Mouse (Mus musculus): Measurements from ENCODE around the gene Ntm.
A peak's percentile ranks its signal among the peaks of the same experiment; 100 is the strongest.

Ntm gene

DNA sequence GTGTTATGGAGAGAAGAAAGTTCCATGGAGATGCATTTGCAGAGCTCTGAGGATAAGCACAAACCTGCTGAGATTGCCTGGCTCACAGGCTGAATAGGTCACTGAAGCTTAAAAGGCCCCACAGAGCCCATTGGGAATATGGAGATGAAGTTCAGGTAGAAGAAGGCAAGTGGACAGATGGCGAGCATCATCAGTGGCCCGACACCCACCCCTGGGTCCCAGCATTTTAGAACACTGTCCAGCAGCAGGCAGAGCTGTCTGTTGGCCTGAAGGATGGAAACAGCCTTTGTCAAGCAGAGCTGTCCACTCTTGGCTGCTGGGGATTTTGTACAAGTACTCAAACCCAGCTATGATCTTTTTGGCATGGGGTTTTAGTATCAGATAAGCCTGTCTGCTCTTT is 722.1 kb downstream of the Ntm start:
- DNase-seq (ENCODE audit: low spot score in 2 of 2), result no peak

DNA sequence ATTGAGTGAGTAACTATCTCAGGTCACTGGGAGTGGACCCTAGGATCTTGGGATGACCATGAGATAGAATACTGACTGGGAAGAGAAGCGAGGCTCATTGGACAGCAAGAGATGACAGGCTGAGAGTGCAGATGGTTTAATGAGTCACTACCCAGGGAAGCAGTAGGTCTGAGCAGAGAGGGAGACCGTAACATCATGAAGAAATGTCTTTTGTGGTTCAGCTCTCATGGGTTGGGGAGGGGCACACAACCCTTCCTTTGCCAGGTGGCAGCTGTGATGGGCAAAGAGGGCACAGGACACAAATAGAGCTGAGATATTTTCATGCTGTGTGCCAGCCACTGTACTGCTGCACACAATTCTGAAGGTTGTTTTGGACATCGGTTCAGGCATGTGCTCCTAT is 724.0 kb downstream of the Ntm start:
- DNase-seq (ENCODE audit: low spot score in 2 of 2), result no peak

DNA sequence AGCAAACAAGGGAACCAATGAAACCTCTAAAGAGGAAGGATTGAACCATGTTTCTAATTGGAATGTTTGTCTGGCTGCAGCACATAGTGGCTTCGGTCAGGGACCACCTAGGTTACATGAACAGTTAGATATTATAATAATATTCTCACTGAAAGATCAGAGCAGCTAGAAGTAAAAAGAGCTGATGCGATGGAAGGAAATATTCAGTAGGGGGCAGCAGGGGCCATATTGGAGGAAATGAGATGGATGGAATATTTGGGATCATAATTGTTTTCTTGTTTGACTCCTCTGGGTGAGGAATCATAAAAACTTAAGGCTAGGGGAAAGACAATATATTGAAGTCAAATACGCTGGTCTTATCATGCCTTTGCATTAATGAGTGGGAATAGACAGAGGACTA is 726.2 kb downstream of the Ntm start:
- DNase-seq (ENCODE audit: low spot score in 2 of 2), result no peak

DNA sequence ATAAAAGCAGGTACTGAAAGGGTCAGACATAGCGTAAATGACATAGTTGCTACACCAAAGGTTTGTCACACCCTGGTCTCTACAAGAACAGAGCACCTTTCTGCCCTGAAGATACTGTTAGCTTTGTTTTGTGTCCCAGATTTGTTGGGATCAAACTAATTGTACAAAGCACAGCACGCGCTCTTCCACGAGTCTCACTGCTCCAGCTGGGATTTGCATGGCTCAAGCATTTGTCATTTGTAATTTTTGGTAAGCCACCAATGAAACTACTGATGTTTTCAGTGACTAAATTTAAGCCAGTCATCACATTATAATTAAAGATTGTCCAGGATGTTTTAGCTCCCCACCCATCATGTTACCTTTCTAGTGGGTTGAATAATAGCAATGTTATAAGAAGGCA is 735.2 kb downstream of the Ntm start:
- DNase-seq (ENCODE audit: low spot score in 2 of 2), result no peak

DNA sequence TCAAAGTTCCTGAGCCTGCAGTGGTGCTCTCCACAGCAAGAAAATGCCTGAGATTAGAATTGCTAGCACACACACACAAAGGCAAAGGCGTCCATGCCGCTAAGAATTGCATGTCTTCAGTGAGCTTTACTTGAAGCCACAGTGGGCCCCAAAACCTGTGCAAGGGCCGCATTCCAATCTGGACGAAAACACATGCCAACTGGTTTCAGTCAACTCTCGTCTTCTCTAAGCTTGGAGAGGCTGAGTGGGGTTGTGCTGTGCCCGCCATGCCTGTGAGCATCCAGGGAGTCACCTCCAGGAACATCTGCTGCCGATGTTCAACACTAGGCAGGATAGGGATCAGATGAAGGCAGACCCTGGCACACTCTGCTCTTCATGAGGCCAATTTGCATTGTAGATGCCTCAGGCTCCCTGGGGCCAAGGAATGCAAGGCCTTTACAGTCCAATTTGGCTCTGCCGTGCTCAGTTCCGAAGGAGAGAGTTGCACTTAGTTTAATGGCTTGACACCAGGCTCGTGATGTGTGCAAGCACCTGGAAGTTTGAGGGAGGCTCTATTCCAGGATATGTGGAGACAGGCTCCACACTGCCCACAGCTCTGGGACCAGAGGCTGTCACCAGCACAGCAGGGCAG is 739.9 kb downstream of the Ntm start:
- DNase-seq (ENCODE audit: low spot score in 2 of 2), result no peak

DNA sequence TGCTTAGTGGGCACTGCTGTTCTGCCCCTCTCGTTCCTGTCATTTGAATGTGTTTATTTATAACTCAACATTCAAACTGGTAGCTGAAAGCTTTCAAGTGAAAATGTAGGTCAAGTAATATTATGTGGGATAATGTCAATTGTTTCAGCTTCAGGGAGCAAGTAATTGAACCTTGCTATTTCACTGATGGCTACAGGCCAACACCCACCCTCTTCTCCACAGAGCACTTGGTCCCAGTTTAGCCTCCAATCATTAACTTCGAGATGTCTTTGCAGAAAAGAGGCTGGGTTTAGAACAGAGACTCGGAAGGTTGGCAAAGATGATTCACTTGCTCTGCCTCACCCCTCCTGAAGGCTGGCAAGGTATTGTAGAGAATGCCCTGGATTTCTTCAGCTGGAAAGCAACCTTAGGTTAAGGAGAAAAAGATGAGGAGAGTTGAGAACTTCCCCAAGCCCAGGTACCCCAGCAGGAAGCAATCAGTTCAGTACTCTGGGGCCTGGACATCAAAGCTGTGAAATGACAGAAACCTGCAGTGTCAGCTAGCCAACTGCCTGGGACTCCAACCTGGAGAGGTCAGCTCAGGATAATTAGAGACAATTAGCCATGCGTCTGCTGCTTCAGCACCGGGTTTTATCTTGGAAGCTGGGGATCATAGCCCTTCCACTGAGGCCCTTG is 741.9 kb downstream of the Ntm start:
- no peak for DNase-seq (ENCODE audit: low spot score in 2 of 2)

DNA sequence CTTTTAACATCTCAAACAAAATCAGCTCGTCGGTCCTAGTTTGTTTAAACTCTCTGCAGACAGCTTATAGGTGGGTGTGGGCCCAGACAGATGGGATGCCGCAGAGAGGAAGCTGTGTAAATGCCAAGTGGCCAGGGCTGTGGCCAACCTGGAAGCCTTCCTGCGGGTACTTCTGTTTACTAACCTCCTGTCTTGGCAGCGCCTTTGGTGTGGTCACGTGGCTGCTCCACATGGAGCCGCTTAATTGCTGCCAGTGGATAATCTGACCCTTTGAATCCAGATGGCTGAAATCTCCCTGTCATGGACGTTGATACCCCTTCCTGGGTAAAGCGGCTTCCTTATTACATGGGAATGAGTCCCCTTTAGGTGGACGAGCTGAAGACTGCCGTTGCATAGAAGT is 742.4 kb downstream of the Ntm start:
- DNase-seq (ENCODE audit: low spot score in 2 of 2), result no peak

DNA sequence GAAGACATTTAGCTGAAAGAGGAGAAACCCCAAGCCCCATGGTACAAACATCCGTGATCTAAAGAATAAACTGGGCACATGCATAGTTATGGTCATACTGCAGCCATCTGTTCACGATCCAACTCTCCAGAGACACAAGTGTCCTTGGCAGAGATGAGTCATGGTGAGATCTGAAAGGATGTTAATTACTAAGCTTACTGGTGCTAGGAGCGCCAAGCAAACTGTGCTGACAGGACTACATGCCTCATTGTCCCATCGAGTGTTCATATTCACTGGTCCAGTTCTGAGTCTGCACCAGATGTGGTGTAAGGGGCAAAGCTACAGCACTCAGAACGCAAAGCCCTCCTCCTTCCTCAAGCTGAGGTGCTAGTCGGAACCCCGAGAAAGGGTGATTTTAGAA is 745.0 kb downstream of the Ntm start:
- DNase-seq (ENCODE audit: low spot score in 2 of 2), result no peak

DNA sequence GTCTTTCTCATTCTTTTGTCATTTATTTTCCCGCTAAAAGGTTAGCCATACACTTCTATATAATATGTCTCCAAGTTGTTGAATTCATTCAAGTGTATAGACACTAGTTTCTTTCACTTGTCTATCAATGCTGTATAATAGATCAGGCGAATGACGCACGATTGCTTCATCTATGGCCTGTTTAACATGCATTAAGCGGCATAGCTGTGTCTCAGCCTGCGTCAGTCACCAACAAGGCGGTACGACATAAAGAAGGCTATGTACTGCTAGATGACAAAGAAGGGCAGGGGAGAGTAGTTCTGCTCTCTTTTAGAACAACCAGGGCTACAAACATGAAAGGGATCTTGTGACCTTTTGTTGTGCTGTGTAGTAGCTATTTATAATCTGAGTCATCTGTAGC is 746.4 kb downstream of the Ntm start:
- no peak for DNase-seq (ENCODE audit: low spot score in 2 of 2)

DNA sequence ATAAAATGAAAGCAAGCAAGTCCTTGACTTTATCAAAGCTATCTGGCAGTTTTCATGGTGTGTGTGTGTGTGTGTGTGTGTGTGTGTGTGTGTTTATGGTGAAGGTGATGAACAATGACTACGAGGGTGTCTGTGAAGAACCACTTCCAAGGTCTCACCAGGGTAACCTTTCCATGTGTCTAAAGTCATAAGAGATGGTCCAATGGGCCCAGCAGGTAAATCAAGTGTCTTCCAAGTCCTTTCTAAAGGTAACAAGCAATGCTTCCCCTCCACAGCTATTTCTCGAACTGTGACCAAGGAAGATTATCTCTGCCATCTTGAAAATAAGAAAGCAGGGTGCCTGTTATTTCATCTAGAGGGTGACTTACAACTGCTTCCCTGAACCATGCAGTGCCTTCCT is 747.1 kb downstream of the Ntm start:
- DNase-seq (ENCODE audit: low spot score in 2 of 2), result no peak

DNA sequence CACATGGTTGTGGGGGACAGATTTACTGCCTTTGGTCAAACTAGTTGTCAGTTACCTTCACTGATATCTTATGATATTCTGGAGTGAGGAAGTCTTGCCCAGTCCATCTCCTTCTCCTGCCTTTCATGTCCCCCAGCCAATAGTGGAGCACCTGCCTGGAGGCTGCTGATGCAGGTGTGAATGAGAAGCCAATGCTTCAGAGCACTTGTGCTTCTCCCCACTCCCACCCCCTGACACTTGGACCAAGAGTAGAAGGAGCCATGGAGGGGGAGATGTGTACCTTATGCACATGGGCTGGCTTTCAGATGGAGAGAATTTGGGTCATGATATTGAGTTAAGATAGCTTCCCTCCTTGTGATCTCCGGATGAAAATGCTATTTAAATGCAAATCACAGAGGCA is 747.7 kb downstream of the Ntm start:
- DNase-seq (ENCODE audit: low spot score in 2 of 2), result no peak

DNA sequence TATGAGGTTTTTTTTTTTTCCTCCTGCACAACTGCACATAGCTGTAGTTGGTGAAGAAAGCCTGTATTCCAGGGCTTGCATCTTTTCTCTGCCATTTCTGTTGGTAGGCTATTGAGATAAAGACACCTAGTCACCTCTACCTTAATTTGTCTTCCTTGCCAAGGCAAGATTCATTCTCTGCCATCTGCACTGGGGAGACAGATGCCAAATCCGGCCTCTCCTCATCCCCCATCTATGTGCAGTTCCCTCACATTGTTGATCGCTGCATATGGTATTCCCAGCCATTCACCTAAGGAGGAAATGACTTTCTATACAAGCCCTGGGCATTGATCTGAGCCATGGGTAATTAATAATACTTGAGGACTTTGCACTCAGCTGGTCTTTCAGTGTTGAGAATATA is 753.7 kb downstream of the Ntm start:
- DNase-seq (ENCODE audit: low spot score in 2 of 2), result no peak

DNA sequence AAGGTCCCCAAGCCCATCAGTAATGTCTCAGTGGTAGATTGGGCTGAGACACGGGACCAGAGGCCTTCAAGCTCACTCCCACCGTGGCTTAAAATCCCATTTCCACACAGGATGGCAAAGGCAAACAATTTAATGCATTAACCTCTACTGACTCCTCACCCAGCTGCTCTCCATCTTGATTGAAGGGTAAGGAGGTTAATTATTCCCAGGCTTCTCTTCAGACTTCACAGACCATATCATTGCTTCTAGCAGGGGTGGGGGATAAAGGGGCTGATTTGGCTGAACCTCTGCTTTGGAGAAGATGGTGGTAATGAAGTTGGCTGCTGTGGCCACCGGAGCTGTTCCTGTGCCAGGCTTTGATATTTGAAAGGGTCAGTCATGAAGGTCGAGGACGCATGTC is 754.8 kb downstream of the Ntm start:
- DNase-seq (ENCODE audit: low spot score in 2 of 2), result no peak

DNA sequence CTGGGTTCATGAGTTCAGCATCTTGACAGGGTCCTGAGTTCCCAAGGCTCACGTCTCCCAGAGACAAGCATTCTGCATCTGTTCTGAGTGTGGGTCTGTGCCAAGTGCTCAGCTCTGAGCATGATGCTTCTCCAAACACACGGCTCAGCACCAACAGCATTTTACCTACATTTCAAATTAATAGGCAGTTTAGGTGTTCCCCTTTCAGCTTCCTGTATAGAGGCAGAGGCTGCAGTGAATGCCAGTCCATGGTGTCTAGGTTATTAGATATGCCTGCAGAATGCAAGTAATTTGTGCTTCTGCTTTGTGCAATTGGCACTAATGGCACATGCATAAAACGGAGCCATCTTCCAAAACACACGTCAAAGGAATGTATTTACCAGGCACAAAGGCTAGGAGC is 757.3 kb downstream of the Ntm start:
- DNase-seq (ENCODE audit: low spot score in 2 of 2), result no peak

DNA sequence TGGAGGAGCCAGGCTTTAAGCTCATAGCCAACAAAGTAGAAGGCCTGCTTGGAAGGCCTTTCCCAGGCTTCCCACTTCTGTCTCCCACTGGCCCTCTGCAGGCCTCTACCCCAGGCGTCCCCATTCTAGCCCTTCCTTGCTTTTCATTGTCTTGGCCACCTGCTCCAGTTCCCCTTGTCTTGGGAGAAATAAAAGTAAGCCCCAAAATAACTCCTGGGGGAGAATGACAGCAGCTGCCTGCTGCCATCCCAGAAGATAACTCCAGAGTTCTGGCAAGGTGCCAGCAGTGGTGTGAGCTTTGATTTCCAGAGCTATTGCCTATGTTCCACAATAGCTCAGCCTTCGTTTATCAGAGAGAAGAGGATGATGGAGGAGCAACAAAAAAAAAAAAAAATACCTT is 760.7 kb downstream of the Ntm start:
- DNase-seq (ENCODE audit: low spot score in 2 of 2), result peak in 1 of 2 experiments; percentile 20

DNA sequence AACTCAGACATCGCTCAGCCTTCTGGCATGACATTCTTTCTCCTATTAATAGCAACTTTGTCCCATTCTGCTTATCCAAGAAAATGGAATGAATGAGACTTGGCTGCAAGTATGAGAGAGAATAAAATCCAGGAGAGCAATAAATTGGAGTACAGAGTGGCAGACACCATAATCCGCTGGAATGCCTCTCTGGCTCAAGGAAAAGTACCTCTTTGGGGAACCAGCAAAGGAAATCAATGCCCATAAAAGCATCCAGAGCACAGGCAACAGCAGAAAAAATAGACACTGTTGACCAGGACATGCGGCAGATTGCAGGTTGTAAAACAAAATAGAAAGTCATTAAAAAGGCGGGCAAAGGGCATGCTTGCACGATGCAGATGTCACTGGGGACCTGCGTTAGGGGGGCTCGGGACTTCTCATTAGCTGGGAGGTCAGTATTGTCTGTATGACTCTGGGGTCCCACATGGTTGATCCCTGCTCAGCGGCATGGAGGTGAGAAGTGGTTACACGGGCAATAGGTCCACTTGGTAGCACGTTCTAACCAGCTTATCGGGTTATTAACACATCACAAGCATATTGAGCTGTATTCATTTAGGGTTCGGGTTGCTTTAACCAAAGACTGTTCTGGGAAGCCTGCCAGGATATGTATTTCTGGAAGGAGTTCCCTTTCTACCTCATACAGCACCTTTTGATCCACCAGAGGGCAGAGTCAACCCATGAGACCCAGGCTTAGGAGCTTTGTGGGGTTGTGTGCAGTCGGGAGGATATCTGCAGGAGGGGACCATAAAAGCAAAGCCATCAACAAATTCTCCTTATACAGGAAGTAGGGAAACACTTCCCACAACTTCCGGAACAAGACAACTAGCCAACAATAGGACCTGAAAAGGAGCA is 761.5 kb downstream of the Ntm start:
- peak; percentile 38 to 56 for DNase-seq (ENCODE audit: low spot score in 2 of 2)

DNA sequence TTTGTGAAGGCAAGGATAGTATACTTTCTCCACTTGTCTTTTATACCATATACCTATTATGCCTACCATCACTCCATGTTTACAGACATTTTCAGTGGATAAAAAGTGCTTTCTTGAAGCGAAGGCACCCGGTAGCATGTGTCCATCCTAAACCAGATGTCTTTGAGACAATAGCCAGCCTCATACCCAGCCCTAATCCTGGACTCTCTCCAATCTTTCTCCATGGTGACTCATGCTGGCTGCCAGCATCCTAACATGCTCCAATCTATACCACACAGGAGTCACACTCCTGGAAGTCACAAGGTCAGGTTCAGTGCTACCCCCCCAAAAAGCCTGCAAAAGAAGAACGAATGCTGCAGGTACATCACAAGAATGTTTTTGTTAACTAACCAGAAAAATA is 765.9 kb downstream of the Ntm start:
- no peak for DNase-seq (ENCODE audit: low spot score in 2 of 2)

DNA sequence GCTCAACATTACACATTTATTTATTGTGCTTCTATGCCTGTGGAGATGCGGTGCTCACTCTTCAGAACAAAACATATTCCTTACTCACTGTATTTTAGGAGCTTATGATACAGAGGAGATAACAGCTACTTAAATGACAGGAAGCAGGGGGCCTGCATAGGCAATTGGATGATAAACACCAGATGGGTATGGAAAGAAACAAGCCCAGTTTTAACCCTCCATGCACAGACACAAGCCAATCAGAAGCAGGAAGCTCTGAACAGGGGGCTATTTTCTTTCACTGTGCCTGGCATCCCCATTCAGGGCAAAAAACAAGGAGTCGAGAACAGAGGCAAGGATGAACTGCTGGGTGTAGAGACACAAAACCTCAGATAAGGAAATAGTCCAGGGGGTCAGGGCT is 768.7 kb downstream of the Ntm start:
- DNase-seq (ENCODE audit: low spot score in 2 of 2), result no peak

DNA sequence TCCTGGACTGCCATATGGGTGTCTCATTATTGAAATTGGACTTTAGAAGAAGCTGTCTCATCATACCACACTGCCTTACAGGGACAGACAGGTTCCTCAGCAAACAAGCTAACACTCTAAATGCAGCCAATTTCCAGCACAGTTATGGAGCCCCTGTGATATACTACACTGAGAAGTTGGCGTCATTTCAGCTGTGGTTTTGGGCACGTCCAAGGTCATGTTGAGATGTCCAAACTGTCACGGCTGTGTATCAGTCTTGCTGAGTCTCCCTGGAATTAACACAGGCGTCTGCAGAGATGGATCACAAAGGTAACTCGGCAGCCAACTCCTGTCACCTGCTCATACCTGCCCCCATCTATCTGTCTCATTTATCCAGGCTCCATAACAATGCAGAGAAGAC is 779.9 kb downstream of the Ntm start:
- no peak for DNase-seq (ENCODE audit: low spot score in 2 of 2)

DNA sequence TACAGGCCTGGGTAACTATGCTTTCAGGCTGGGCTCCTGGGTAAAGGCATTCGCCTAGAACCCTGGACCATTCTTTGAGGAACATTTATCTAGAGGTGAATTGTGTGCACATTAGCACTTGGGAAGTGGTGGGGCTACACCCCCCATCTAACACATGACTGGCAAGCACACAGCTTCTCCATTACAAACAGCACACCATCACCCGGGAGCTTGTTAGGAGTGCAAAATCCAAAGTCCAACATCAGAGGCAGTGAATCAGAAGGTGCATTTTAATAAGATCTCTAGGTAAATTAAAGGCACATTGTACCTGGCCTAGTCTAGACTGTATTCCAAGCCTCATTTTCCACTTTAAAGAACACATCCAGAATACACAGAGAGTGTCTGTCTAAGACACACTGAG is 781.3 kb downstream of the Ntm start:
- no peak for DNase-seq (ENCODE audit: low spot score in 2 of 2)

DNA sequence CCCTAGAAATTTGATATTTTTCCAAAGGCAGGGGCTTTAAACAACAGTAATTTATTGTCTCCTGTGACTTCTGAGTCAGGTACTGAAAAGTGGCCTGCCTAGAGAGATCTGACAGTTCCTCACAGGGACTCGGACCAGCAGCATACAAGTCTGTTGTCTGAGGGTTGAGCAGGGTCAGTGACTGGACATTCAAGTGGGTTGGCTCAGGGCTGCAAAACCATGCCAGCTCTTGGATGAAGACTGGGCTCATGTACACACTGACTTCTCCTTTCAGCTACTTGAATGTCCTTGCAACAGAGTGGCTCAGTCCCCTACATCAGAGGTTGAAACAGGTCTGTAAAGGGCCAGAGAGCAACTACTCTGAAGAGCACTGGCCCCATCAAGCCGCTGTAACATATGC is 797.2 kb downstream of the Ntm start:
- no peak for DNase-seq (ENCODE audit: low spot score in 2 of 2)

DNA sequence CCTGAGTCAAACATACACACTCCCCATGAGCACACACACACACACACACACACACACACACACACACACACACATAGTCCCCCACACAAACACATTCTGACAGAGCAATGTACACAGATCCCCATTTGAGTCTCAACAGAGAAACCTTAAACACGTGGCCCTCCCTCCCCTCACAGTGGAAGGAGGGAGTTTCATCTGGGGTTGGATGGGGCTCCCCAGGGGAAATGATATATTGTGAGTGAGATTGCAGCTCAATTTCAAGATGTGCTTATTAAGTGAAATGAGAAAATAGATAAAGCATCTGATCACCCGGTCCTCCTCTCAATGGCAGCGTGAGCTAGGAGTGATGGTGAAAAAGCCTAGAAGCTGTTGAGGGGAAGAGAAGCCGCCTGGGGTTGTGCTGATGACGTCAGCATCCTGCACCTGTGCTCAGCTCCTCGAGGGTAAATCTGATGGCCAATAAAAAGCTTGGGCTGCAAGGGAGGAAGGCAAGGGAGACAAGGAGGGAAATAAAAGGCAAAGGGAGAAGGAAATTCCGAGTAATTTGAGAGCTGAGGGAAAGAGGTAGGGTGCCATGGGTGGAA is 801.8 kb downstream of the Ntm start:
- DNase-seq (ENCODE audit: low spot score in 2 of 2), result no peak

DNA sequence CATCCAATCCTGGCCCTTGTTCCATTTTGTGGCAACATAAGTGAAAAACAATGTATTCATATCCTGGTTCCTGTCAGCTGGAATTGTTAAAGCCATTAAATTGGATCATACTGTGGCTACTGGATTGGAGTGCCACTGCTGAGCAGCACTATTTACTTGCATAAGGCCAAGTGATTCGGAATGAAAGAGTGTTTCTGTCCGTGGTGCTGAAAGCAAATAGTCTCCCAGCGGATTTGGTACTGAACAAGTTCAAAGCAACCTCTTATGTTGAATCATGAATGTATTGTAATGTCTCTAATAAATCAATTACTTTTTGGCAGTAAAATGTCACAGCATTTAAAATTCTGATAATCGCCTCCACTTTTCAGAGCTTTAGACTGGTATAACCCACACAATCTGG is 817.0 kb downstream of the Ntm start:
- no peak for DNase-seq (ENCODE audit: low spot score in 2 of 2)

Measured in frontal cortex, postnatal 10 days (tissue).